Mouse (Mus musculus) hindbrain, postnatal 0 days (tissue): ENCODE data around the gene Ap2a2. TPM values are rescaled to one million over a fixed set of nuclear protein-coding genes. Genes with fewer than 3 reads are reported as not detected.

Experiments used
- ATAC-seq: fragments of 200-750 bp; cut with Nextera tagmentation; 2 replicates; pipeline ENCODE4 v1.8.0; 2017; ENCODE audit warnings: mild to moderate bottlenecking, moderate TSS enrichment, moderate library complexity
- DNase-seq: peaks from one replicate; pipeline ENCODE4 v3.0.0-alpha.2; 2015; ENCODE audit warnings: low spot score
- H3K27ac ChIP-seq: fragments of 300-500 bp; sonication (generic); 2 replicates; pipeline ENCODE4 v1.5.1; 2014; ENCODE audit warnings: mild to moderate bottlenecking
- H3K27me3 ChIP-seq: fragments of 300-500 bp; sonication (generic); 2 replicates; pipeline ENCODE4 v1.6.1; 2014; ENCODE audit warnings: low read length, mixed read lengths; ENCODE audit not compliant: insufficient read depth
- H3K36me3 ChIP-seq: fragments of 300-500 bp; sonication (generic); 2 replicates; pipeline ENCODE4 v1.6.1; 2014; ENCODE audit warnings: low read length, mixed read lengths; ENCODE audit not compliant: insufficient read depth
- H3K4me1 ChIP-seq: fragments of 300-500 bp; sonication (generic); 2 replicates; pipeline ENCODE4 v1.6.1; 2014; ENCODE audit warnings: antibody characterized with exemption, low read length, mixed read lengths; ENCODE audit not compliant: insufficient read depth
- H3K4me2 ChIP-seq: fragments of 300-500 bp; sonication (generic); 2 replicates; pipeline ENCODE4 v1.6.1; 2014; ENCODE audit warnings: low read depth, mild to moderate bottlenecking, low read length, moderate library complexity, mixed read lengths
- H3K4me3 ChIP-seq: fragments of 300-500 bp; sonication (generic); 2 replicates; pipeline ENCODE4 v1.5.1; 2014; ENCODE audit warnings: low read length
- H3K9ac ChIP-seq: fragments of 300-500 bp; sonication (generic); replicated peaks from 2 replicates; pipeline ENCODE4 v1.6.1; 2014; ENCODE audit warnings: mild to moderate bottlenecking, low read length, moderate library complexity, mixed read lengths
- H3K9me3 ChIP-seq: fragments of 300-500 bp; sonication (generic); 2 replicates; pipeline ENCODE4 v1.6.1; 2016; ENCODE audit warnings: low read length, mixed read lengths
- CTCF ChIP-seq: IDR thresholded peaks from 2 replicates; pipeline ENCODE4 v1.5.1; 2016; ENCODE audit warnings: antibody characterized with exemption, control low read depth, low read depth
- WGBS: fragments of 180-500 bp; shearing (Covaris S2); extraction: QIAGEN DNeasy Blood & Tissue Kit; methylation state at CpG from one replicate; pipeline ENCODE4 v1.1.7; 2014; 5-methylcytosine and 5-hydroxymethylcytosine counted together
- polyA plus RNA-seq: library from polyadenylated mRNA; unstranded; fragments of >200 nt; fragmentation: Nextera tagmentation; extraction: Ambion mirVana; gene quantifications from 2 replicates; pipeline ENCODE4 v1.2.1, GENCODE M21; 2015
- total RNA-seq: library from RNA; depleted of rRNA; stranded (reverse); fragments of >200 nt; gene quantifications from 2 replicates; pipeline ENCODE4 v1.2.3, GENCODE M21; 2014

Gene Ap2a2
- total and polyA plus RNA-seq, 2 experiments from 2014 or later, result 115 to 209 TPM

DNA sequence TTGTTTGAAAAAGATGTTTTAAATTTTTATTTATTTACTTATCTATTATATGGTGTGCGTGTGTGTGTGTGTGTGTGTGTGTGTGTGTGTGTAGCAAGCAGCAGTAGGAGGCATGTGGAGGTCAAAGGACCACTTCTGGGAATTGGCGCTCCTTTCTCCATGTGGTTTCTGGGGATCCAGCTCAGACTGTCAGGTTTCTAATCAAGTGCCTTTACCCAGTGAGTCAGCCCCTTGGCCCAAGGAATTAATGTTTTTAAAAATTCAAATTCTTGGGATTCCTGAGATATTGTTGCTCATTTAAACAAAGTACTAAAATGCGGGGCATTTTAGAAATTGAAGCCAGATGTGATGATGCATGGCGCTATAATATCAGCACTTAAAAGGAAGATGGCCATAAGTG lies 20.3 kb upstream of the Ap2a2 start:
- H3K27me3 ChIP-seq, result no peaks in the 10 kb centered on the region
- WGBS, result 79% methylated on average over 4 of the region's 4 CpGs
- ATAC-seq, result no peak
- no peak for DNase-seq
- no peaks in the 10 kb centered on the region for H3K9me3 ChIP-seq
- H3K36me3 ChIP-seq, result no peaks in the 10 kb centered on the region
- H3K4me1 ChIP-seq, result peaks cover 19% of the 10 kb centered on the region
- no peak overlapping the region for H3K9ac ChIP-seq
- no peak for TF ChIP-seq CTCF
- H3K27ac ChIP-seq, result no peak overlapping the region
- H3K4me2 ChIP-seq, result no peak overlapping the region
- no peak overlapping the region for H3K4me3 ChIP-seq

DNA sequence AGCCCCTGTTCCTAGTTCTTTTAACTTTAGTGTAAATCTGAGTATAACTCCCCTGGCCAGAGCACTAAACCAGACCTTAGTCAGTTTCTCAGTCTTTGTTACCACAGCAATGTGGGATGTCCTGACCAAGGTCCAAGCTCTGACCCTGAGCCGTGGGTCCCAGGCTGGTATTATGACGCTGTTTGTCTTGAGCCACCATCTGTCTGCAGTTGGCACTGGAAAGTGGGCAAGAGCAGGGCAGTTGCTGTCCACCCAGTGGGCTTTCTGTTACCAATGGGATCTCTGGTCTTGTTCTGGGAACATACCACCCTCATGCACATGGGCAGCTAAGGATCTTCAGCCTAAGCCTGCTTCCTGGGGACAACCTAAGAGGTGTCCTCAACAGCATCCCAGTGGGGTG lies 19.4 kb upstream of the Ap2a2 start:
- Histone ChIP-seq H3K9me3 (no peaks in the 10 kb centered on the region), H3K36me3 (no peaks in the 10 kb centered on the region), H3K27ac (no peak overlapping the region), H3K4me3 (no peak overlapping the region), H3K27me3 (no peaks in the 10 kb centered on the region), H3K4me1 (peaks cover 19% of the 10 kb centered on the region), H3K4me2 (no peak overlapping the region), H3K9ac (no peak overlapping the region)
- 71% methylated on average over 2 of the region's 2 CpGs for WGBS
- ATAC-seq (no peak), DNase-seq (no peak)
- no peak for TF ChIP-seq CTCF

DNA sequence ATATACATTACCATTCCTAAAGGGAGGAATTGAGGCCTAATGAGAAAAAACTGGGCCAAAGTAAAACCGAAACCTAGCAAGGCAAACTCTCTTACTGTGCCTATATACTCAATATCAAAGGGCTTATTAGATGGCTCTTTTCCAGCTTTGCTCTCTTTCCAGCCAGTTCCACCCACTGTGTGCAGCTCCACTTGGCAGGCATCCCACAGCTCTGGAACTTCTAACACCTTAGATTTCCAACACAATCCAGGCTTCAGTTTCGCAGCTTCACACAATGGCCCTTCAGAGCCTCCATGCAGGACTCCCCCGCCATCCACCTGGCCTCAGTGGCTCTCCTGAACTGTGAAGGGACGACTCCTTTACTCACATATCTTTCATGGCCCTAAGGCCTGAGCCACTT lies 17.3 kb upstream of the Ap2a2 start:
- no peaks in the 10 kb centered on the region for H3K27me3 ChIP-seq
- no peak overlapping the region for H3K9ac ChIP-seq
- DNase-seq (peak; percentile 43), ATAC-seq (no peak)
- H3K36me3 ChIP-seq, result no peaks in the 10 kb centered on the region
- no peak overlapping the region for H3K4me2 ChIP-seq
- 40% methylated on average over 4 of the region's 4 CpGs for WGBS
- TF ChIP-seq CTCF, result no peak
- no peaks in the 10 kb centered on the region for H3K9me3 ChIP-seq
- H3K27ac ChIP-seq, result no peak overlapping the region
- H3K4me1 ChIP-seq, result peaks cover 9% of the 10 kb centered on the region; the same call in 1 of the 2 replicates
- no peak overlapping the region for H3K4me3 ChIP-seq

DNA sequence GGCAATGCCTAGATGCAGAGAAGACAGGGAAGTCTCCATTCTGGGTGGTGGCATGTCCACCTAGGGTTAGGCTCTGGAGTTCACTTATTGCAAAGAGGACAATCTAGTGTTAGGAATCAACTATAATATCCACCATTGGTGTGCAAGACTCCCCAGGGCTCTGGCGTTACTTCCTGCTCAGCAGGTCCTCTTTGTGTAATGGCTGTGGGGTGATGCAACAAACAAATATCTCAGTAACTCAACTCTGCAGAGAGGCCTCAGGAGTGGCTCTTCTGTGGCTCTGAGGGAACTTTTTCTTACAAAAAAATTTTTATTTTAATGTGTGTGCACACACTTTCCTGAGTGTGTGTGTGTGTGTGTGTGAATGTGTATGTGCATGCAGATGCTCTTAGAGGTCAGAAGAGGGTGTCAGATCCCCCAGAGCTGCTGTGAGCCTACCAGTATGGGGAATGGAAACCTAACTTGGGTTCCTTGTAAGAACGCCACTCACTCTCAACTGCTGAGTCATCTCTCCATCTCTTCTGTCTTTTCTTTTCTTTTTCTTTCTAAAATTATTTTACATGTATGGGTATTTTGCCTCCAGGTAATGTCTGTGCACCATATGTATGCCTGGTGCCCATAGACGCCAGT lies 12.4 kb upstream of the Ap2a2 start:
- DNase-seq, result no peak
- Histone ChIP-seq H3K27ac (no peak overlapping the region), H3K4me2 (no peak overlapping the region), H3K27me3 (no peaks in the 10 kb centered on the region), H3K36me3 (no peaks in the 10 kb centered on the region), H3K9me3 (no peaks in the 10 kb centered on the region), H3K4me3 (no peak overlapping the region), H3K4me1 (no peaks in the 10 kb centered on the region), H3K9ac (no peak overlapping the region)
- TF ChIP-seq CTCF, result no peak
- 85% methylated on average over 3 of the region's 3 CpGs for WGBS
- no peak for ATAC-seq

DNA sequence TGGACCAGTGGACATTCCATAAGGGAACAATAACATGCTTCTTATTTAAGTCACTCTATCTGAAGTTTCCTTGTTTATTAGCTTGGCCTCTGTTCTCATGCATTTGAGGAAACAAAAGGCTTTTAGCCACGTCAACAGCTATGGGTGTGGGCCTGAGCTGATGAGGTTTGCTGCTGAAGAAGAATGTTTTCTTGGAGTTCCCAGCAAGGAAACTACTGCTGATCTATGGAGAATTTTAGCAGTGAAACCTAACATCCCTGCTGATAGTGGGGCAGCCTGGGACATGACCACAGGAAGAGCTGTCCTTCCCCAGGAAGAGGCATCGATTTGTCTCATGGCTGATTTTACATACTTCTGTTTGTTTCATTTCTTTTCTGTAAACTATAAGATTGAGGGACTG lies 11.5 kb upstream of the Ap2a2 start:
- H3K4me2 ChIP-seq, result no peak overlapping the region
- no peak overlapping the region for H3K27ac ChIP-seq
- H3K4me3 ChIP-seq, result no peak overlapping the region
- H3K36me3 ChIP-seq, result no peaks in the 10 kb centered on the region
- 82% methylated on average over 2 of the region's 2 CpGs for WGBS
- no peaks in the 10 kb centered on the region for H3K9me3 ChIP-seq
- H3K27me3 ChIP-seq, result no peaks in the 10 kb centered on the region
- DNase-seq, result no peak
- ATAC-seq, result no peak
- no peak for TF ChIP-seq CTCF
- H3K4me1 ChIP-seq, result no peaks in the 10 kb centered on the region
- no peak overlapping the region for H3K9ac ChIP-seq

DNA sequence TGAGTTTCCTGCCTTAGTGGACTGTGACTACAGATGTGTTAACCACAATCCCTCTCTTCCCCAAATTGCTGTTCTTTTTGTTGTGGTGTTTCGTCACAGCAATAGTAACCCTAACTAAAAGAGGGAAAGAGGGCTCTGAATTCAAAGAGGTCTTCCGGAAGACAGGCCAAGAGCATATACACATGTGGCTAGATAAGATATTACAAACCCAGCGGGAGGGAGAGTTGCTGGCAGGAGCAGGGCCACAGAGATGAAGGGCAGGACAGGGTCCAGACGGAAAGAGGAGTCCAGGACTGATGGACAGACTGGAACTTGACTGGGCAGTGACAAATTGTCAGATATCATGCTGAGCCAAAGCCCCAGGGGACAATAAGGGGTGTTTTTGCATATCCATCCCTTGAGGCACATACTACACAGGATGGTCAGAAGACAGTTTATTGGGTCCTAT lies 3.6 kb upstream of the Ap2a2 start:
- no peak overlapping the region for H3K4me3 ChIP-seq
- no peak for TF ChIP-seq CTCF

DNA sequence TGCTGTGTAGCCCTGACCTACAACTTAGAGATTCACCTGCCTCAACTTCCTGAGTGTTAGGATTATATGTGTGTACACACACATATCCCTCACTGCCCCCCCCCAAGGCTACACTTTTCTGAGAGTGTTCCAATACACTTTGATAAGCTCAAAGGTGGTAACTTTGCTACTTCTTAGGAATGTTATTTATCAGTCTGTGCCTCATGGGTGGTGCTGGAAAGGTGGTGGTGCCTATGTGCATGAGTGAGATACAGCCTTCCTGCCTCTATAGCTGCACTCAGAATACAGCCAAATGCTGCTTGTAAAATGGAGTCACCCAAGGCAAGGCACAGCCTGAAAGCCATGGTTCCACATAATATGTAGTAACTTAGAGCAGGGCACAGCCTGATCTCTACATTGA lies 3.0 kb upstream of the Ap2a2 start:
- H3K27ac ChIP-seq, result no peak overlapping the region
- H3K4me1 ChIP-seq, result peaks cover 5% of the 10 kb centered on the region; the same call in 1 of the 2 replicates
- ATAC-seq, result no peak
- no peak for TF ChIP-seq CTCF
- H3K9ac ChIP-seq, result no peak overlapping the region
- no peaks in the 10 kb centered on the region for H3K9me3 ChIP-seq
- H3K4me2 ChIP-seq, result no peak overlapping the region
- DNase-seq, result no peak
- H3K36me3 ChIP-seq, result no peaks in the 10 kb centered on the region
- no peak overlapping the region for H3K4me3 ChIP-seq
- no peaks in the 10 kb centered on the region for H3K27me3 ChIP-seq

More for the DNA sequence above, 3.6 kb upstream of the Ap2a2 start:
- 65% methylated on average over 4 of the region's 4 CpGs for WGBS
- DNase-seq (no peak), ATAC-seq (no peak)
- H3K27me3 ChIP-seq, result no peaks in the 10 kb centered on the region
- H3K4me2 ChIP-seq, result no peak overlapping the region
- no peak overlapping the region for H3K9ac ChIP-seq
- H3K9me3 ChIP-seq, result no peaks in the 10 kb centered on the region
- H3K36me3 ChIP-seq, result no peaks in the 10 kb centered on the region
- peaks cover 5% of the 10 kb centered on the region; the same call in 1 of the 2 replicates for H3K4me1 ChIP-seq
- H3K27ac ChIP-seq, result no peak overlapping the region
